Mouse (Mus musculus) olfactory bulb, adult 2 months (tissue): ENCODE data around the gene Acox3. TPM values are rescaled to one million over a fixed set of nuclear protein-coding genes. Genes with fewer than 3 reads are reported as not detected.

Experiments
- H3K27ac ChIP-seq: fragments of 200-500 bp; 2 replicates; pipeline ENCODE4 v1.5.1; 2012; ENCODE audit warnings: low read depth, low read length; ENCODE audit not compliant: insufficient read depth
- H3K4me1 ChIP-seq: fragments of 200-500 bp; 2 replicates; pipeline ENCODE4 v1.6.1; 2012; ENCODE audit warnings: low read length; ENCODE audit not compliant: control insufficient read depth, insufficient read depth
- H3K4me3 ChIP-seq: fragments of 200-500 bp; 2 replicates; pipeline ENCODE4 v1.5.1; 2012; ENCODE audit warnings: mild to moderate bottlenecking, low read depth, low read length, moderate library complexity; ENCODE audit not compliant: insufficient read depth
- CTCF ChIP-seq: fragments of 200-500 bp; IDR thresholded peaks from 2 replicates; pipeline ENCODE4 v1.5.1; 2012; ENCODE audit warnings: low read depth, mild to moderate bottlenecking, low read length, moderate library complexity; ENCODE audit not compliant: insufficient read depth
- POLR2A ChIP-seq: fragments of 200-500 bp; IDR thresholded peaks from 2 replicates; pipeline ENCODE4 v1.6.1; 2012; ENCODE audit warnings: mild to moderate bottlenecking, low read depth, low read length, moderate library complexity; ENCODE audit not compliant: insufficient read depth
- WGBS: fragments of 180-500 bp; shearing (Covaris S2); methylation state at CpG from one replicate; pipeline ENCODE4 v1.1.7; 2018; 5-methylcytosine and 5-hydroxymethylcytosine counted together
- polyA plus RNA-seq: library from polyadenylated mRNA; stranded (reverse); fragments of >200 nt; gene quantifications from 2 replicates; pipeline ENCODE4 v1.2.4, GENCODE M21; 2012; ENCODE audit warnings: low replicate concordance; ENCODE audit not compliant: missing spikeins, insufficient read depth, insufficient read length

Acox3 gene
- polyA plus RNA-seq, 1 experiment: not detected

- WGBS: 78% methylated on average over 6 of the region's 6 CpGs
- Histone ChIP-seq H3K4me3 (no peak overlapping the region), H3K27ac (no peak overlapping the region), H3K4me1 (peaks cover 5% of the 10 kb centered on the region)
- TF ChIP-seq POLR2A (no peak), CTCF (no peak)
Measured at GRCm38 (mm10) chr5:35632841-35633240, 50.0 kb downstream of the Acox3 start.

GRCm38 (mm10) chr5:35636016-35636415, 53.2 kb downstream of the Acox3 start:
- TF ChIP-seq POLR2A: no peak
- no peak for TF ChIP-seq CTCF
- no peak overlapping the region for H3K4me3 ChIP-seq
- no peak overlapping the region for H3K27ac ChIP-seq
- H3K4me1 ChIP-seq: no peaks in the 10 kb centered on the region
- WGBS: 85% methylated on average over 2 of the region's 2 CpGs

- no peak overlapping the region for H3K4me3 ChIP-seq
Measured at GRCm38 (mm10) chr5:35641961-35642584, 59.2 kb downstream of the Acox3 start.

GRCm38 (mm10) chr5:35643401-35644048, 60.7 kb downstream of the Acox3 start:
- Histone ChIP-seq H3K4me1 (no peaks in the 10 kb centered on the region), H3K4me3 (no peak overlapping the region), H3K27ac (no peak overlapping the region)
- TF ChIP-seq CTCF (no peak), POLR2A (no peak)
- WGBS: 88% methylated on average over 9 of the region's 9 CpGs

More at GRCm38 (mm10) chr5:35641961-35642584, 59.2 kb downstream of the Acox3 start:
- TF ChIP-seq POLR2A (no peak), CTCF (no peak)
- WGBS: 71% methylated on average over 10 of the region's 10 CpGs
- no peak overlapping the region for H3K27ac ChIP-seq
- no peaks in the 10 kb centered on the region for H3K4me1 ChIP-seq

GRCm38 (mm10) chr5:35644082-35644481, 61.2 kb downstream of the Acox3 start:
- Histone ChIP-seq H3K4me1 (no peaks in the 10 kb centered on the region), H3K27ac (no peak overlapping the region), H3K4me3 (no peak overlapping the region)
- TF ChIP-seq POLR2A: no peak
- no peak for TF ChIP-seq CTCF
- WGBS: 61% methylated on average over 4 of the region's 4 CpGs

- 88% methylated on average over 6 of the region's 6 CpGs for WGBS
- TF ChIP-seq POLR2A (no peak), CTCF (no peak)
- H3K4me3 ChIP-seq: no peak overlapping the region
- H3K4me1 ChIP-seq: no peaks in the 10 kb centered on the region
- H3K27ac ChIP-seq: no peak overlapping the region
Measured at GRCm38 (mm10) chr5:35645938-35646493, 63.2 kb downstream of the Acox3 start.

- TF ChIP-seq POLR2A: no peak
- no peak for TF ChIP-seq CTCF
- WGBS: 85% methylated on average over 1 of the region's 1 CpGs
- Histone ChIP-seq H3K4me3 (no peak overlapping the region), H3K27ac (no peak overlapping the region), H3K4me1 (no peaks in the 10 kb centered on the region)
Measured at GRCm38 (mm10) chr5:35646927-35647326, 64.1 kb downstream of the Acox3 start.

- Histone ChIP-seq H3K27ac (no peak overlapping the region), H3K4me1 (no peaks in the 10 kb centered on the region), H3K4me3 (no peak overlapping the region)
- TF ChIP-seq POLR2A: no peak
- 84% methylated on average over 4 of the region's 4 CpGs for WGBS
Measured at GRCm38 (mm10) chr5:35647562-35647961, 64.7 kb downstream of the Acox3 start.

GRCm38 (mm10) chr5:35648230-35648629, 65.4 kb downstream of the Acox3 start:
- 68% methylated on average over 2 of the region's 2 CpGs for WGBS
- Histone ChIP-seq H3K27ac (no peak overlapping the region), H3K4me3 (no peak overlapping the region), H3K4me1 (no peaks in the 10 kb centered on the region)
- TF ChIP-seq POLR2A (no peak), CTCF (no peak)
